Comparison of ENCODE assay signal across 15 mouse cellular contexts in the genomic region with DNA sequence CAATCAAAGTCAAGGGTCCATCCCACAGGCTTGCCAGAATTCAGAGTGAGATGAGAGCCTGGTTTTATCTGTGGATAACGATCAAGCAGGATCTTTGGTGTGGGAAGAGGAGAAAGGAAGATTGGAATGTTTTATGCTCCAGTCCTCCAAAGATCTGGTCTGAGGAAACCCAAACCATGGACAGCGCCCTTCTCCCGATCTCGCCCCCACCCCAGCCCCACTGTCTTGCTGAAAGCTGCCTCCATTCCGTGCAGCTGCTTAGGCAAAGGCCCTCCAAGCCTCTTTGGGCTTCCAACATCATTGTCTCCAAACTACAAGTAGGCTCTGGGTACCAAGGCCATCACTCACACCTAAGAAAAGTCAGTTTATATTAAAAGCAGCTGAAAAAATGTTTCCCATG.
DNase-seq lines count a peak whose midpoint lies in the region; ATAC-seq and TF ChIP-seq lines count a peak whose summit lies in the region.
"Had no signal": no experiment of that assay in that cellular context is flagged by ENCODE, and none has a peak within 500 bp of the region (broad histone marks: within the 10 kb centered on the region; RNA-seq: fewer than 3 reads in every experiment).

No protein-coding gene starts in this region.

- H3ac ChIP-seq in myocyte (ENCODE audit: control insufficient read depth, insufficient read length) = no peak overlapping the region

- WGBS in lung, embryonic 14.5 days = 23% methylated on average over 5 of the region's 5 CpGs

- H3K9me3 ChIP-seq in lung, embryonic 14.5 days (ENCODE audit: low read depth, low read length) = no peaks in the 10 kb centered on the region
- H3K9me3 ChIP-seq: midbrain, embryonic 13.5 days had no signal

- no peak for ATAC-seq in lung, embryonic 14.5 days (ENCODE audit: insufficient read depth)
- ATAC-seq: midbrain, embryonic 13.5 days; Patski had no signal

- TF ChIP-seq POLR2A in myocyte (IDR thresholded peaks at IDR 0.05; ENCODE audit: insufficient read length, low read depth) = no peak

- H3K27ac ChIP-seq in lung, embryonic 14.5 days (ENCODE audit: low read depth) = no peak overlapping the region
- H3K27ac ChIP-seq: macrophage; midbrain, embryonic 13.5 days had no signal

- H3K4me1 ChIP-seq in lung, embryonic 14.5 days (ENCODE audit: insufficient read depth) = no peaks in the 10 kb centered on the region
- H3K4me1 ChIP-seq: midbrain, embryonic 13.5 days had no signal

- H3K36me3 ChIP-seq in lung, embryonic 14.5 days (ENCODE audit: insufficient read depth) = no peaks in the 10 kb centered on the region
- no peaks in the 10 kb centered on the region for H3K36me3 ChIP-seq in myocyte (ENCODE audit: control insufficient read depth, insufficient read depth)
- H3K36me3 ChIP-seq: midbrain, embryonic 13.5 days had no signal

- TF ChIP-seq CTCF in lung, embryonic 14.5 days (IDR thresholded peaks at IDR 0.05; ENCODE audit: low read depth) = no peak

- H3K4me2 ChIP-seq in lung, embryonic 14.5 days = no peak overlapping the region
- no peak overlapping the region for H3K4me2 ChIP-seq in myocyte (ENCODE audit: low read depth)
- H3K4me2 ChIP-seq: midbrain, embryonic 13.5 days had no signal

- H3K79me2 ChIP-seq in myocyte (ENCODE audit: control insufficient read depth, insufficient read depth) = no peaks in the 10 kb centered on the region

- no peak overlapping the region for H3K9ac ChIP-seq in lung, embryonic 14.5 days
- H3K9ac ChIP-seq: midbrain, embryonic 13.5 days had no signal

- H3K27me3 ChIP-seq in lung, embryonic 14.5 days (ENCODE audit: insufficient read depth, low read length) = no peaks in the 10 kb centered on the region
- no peaks in the 10 kb centered on the region for H3K27me3 ChIP-seq in myocyte (ENCODE audit: control insufficient read depth, insufficient read depth, insufficient read length)
- H3K27me3 ChIP-seq: midbrain, embryonic 13.5 days had no signal

- H3K4me3 ChIP-seq in lung, embryonic 14.5 days (ENCODE audit: low read depth, low read length) = no peak overlapping the region
- no peak overlapping the region for H3K4me3 ChIP-seq in myocyte
- H3K4me3 ChIP-seq: midbrain, embryonic 13.5 days had no signal

- DNase-seq in heart, postnatal 4 days = peak; percentile 22
- no peak for DNase-seq in heart, adult 18-20 months
- DNase-seq in lung, embryonic 14.5 days = peak; percentile 63
- no peak for DNase-seq in lung, postnatal 4 days
- DNase-seq in embryo, embryonic 9.5 days (ENCODE audit: extremely low spot score) = peak; percentile 8
- no peak for DNase-seq in layer of hippocampus, adult 11-12 months (ENCODE audit: low spot score)
- DNase-seq in layer of hippocampus, adult 9-10 months (ENCODE audit: low spot score) = no peak
- DNase-seq: cerebellum, adult 18-20 months; gastrocnemius, postnatal 10 days; kidney, adult 8-10 months; left cerebral cortex, postnatal 4 days had no signal

TF ChIP-seq in myocyte, 11 proteins besides CTCF, POLR2A, EP300 and RAD21:
- peak; percentile 18 for TF ChIP-seq REST (IDR thresholded peaks at IDR 0.05; ENCODE audit: insufficient read depth, insufficient read length)
- no peak for TF ChIP-seq MAX (IDR thresholded peaks at IDR 0.05; ENCODE audit: low read depth)
- no peak for TF ChIP-seq USF1 (IDR thresholded peaks at IDR 0.05; ENCODE audit: low read depth)

Comparison
In these comparisons a context has a peak if more than half of its experiments do, and no peak if none do; other contexts are left out.
1. DNase-seq: peak in heart, postnatal 4 days (single experiment), lung, embryonic 14.5 days (single experiment) and embryo, embryonic 9.5 days (single experiment); none in heart, adult 18-20 months (0 of 2), lung, postnatal 4 days (0 of 2), layer of hippocampus, adult 11-12 months (single experiment) and layer of hippocampus, adult 9-10 months (single experiment).